Mouse (Mus musculus): ENCODE measurements around the gene Iffo1. TPM values are rescaled to one million over a fixed set of nuclear protein-coding genes. Genes with fewer than 3 reads are reported as not detected.

The Iffo1 gene
- 10 to 100 TPM; 13.0 to 17.8 TPM for total RNA-seq (2021)

DNA sequence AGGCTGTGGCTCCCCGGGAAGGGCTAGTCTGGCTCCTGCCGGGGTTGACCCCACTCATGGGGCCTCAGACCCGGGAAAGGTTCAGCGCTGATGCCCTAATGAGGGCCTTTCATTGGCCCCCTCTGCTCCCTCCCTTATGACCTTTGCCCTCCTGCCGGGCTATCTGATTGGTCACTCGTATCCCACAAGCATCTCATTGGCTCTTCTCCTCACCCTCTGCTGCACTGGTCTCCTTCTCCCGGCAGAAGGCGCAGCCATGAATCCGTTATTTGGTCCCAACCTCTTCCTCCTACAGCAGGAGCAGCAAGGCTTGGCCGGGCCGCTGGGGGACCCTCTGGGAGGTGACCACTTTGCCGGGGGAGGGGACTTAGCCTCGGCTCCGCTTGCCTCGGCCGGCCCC lies at the start of gene Iffo1:
Gene Iffo1, plus strand, starts transcription at position 241 of the 400 bp plus-strand sequence.
- peak; percentile 93 to 94 for DNase-seq
- intact Hi-C loops (cut with DNase I): loop anchor here (5.0 kb wide), 2 partner anchors 127 to 207 kb away; no protein-coding TSS in a partner anchor

DNA sequence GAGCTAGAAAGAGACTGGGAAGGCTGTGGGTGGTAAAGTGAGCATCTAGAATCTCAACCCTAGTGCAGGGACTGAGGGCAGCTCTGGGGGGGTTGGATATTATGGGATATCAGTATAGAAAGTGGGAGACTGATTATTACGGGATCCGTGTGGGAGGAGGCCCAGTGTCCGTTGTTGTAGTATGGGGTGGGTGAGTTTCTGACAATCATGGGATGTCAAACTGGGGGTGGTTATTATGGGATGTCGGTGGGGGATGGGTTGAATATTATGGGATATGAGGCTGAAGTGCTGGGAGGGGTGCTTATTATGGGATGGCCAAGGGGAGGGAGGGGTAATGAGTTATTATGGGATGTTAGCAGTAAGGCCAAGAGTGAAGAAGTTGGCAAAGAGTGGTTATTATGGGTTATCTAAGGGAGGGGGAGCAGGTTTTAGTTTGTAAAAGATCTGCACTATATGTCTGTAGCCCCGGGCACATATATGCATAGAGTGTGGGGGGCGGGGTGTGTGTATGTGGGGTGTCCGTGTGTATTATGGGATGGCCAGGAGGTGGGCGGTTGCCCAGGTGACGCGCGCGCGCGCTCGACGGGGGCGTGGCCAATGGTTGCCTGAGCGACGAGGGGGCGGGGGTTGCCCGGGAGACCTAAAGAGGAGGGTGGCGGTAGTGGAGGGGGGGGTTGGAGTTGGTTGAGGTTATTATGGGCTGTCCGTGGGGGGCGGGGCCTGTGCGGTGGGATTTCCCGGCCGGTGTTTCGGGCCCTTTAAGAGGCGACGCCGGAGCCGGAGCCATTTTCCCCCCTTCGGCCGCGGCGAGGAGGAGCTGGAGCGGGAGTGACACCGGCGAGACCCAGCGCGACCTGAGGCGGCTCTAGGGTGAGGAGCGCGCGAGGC lies 49.4 kb upstream of the Iffo1 start, which contains the start of gene Chd4:
Gene Chd4, plus strand, starts transcription at position 591 of the 888 bp plus-strand sequence.
- intact Hi-C loops (cut with DNase I): loop anchor here (2.0 to 5.0 kb wide), 2 partner anchors 35 to 97 kb away; partner anchors contain the start of genes Mrpl51, Ncapd2 and Nop2
- peak; percentile 93 to 94 for DNase-seq

DNA sequence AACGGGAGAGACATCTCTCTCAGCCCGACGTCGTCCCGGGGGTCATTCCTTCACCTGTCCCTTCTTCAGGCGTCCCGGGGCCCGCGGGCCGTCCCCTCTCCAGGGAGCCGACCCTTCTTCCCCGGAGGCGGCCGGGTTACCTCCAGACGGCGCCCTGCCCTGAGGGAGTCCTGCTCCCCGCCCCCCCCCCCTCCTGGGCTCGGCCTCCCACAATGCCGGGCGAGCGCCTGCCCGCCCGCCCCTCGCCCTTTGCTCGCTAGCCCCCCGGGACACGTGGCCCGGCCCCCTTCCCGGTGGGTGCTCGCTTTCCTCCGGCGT lies 48.8 kb upstream of the Iffo1 start:
- no peak for DNase-seq
- intact Hi-C loops (cut with DNase I): loop anchor here (2.0 to 5.0 kb wide), 2 partner anchors 35 to 96 kb away; partner anchors contain the start of genes Mrpl51, Ncapd2 and Nop2

DNA sequence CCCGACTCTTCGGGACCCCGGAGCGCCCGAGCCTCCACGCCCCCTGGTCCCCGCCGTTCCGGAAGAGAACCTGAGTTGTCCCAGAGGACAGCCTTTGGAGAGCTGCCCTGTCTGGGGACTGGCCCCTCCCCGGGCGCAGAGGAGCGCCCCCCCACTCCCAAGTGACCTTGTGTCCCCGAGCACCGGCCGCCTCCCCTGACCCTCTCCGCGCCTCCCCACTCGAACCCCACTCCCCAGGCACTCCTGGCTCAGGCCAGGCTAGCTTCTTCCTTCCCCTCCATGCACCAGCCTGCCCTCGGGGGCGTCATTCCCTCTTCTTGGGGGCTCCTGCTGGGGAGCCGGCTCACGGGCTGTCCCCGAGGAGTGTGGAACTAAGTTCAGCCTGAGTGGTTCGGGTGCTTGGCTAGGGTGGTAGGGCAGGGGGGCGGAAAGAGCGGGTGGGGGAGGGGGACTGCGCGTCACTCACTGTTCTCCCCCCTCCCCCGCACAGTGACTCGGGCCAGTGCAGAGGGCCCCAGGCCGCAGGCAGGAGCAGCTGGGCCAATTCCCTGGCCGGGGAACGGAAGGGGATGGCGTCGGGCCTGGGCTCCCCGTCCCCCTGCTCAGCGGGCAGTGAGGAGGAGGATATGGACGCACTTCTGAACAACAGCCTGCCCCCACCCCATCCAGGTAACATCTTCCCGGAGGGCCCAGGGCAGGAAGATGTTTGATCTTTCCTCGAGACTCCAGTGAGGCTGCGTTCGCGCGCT lies 48.3 kb upstream of the Iffo1 start:
- intact Hi-C loops (cut with DNase I): loop anchor here (2.0 to 5.0 kb wide), 2 partner anchors 34 to 96 kb away; partner anchors contain the start of genes Mrpl51, Ncapd2 and Nop2
- peak; percentile 77 to 78 for DNase-seq

DNA sequence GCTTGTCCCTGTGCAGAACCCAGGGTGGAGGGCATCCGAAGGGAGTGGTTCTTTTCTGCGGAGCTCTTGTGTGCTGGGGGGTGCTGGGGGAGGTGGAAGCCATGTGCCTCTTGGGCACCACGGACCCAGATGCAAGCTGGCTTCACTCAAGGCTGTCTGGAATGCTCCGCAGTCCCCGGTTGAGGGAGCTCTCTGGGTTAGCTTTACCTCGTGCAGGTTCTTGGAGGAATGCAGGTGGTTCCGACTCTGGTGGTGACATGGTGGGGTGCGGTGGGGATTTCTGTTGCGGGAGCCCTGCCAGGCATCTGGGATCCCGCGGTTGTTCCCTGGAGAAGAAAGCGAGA lies 47.7 kb upstream of the Iffo1 start:
- intact Hi-C loops (cut with DNase I): loop anchor here (2.0 to 5.0 kb wide), 2 partner anchors 33 to 95 kb away; partner anchors contain the start of genes Mrpl51, Ncapd2 and Nop2
- DNase-seq: no peak

DNA sequence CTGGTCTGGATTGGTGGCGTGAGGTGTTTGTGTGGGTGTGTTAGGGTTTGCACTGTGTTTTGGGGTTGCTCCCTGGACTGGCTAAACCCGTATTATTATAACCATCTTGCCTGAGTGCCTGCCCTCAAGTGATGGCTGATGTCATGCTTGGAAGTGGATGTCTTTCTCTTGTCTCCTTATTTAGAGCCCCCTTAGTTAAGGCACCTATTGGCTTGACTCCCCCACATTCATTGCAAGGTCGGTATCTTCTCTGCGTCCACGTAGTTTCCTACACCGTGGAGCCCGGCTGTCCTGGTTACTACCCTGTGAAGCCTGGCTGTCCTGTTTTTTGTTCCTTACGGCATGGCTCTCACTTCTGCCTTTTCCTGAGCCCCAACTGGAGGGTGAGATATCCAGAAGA lies 47.1 kb upstream of the Iffo1 start:
- no peak for DNase-seq
- intact Hi-C loops (cut with DNase I): loop anchor here (2.0 to 5.0 kb wide), 2 partner anchors 33 to 94 kb away; partner anchors contain the start of genes Mrpl51, Ncapd2 and Nop2

DNA sequence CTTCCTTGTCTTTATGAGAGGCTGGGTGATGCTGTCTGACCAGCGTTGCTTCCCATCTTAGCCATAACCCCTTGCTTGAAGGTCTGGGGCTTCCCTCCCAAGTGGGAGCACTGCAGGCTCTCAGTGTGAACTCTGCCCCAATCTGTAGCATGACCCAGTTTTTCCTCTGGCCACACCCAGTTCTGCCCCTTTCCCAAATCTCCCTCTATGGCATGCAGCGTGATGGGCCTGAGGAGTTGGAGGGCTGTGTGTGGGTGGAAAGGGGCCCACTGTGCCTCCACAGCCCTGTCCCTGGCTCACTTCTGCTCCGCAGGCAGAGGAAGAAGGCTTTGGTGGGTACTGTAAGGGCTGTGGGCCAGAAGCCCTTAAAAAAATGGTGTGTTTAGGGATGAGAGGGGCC lies 46.5 kb upstream of the Iffo1 start:
- peak in 1 of 2 experiments; percentile 32 for DNase-seq
- intact Hi-C loops (cut with DNase I): loop anchor here (5.0 kb wide), 1 partner anchor 94 kb away; the partner anchor contains the start of genes Mrpl51 and Ncapd2

DNA sequence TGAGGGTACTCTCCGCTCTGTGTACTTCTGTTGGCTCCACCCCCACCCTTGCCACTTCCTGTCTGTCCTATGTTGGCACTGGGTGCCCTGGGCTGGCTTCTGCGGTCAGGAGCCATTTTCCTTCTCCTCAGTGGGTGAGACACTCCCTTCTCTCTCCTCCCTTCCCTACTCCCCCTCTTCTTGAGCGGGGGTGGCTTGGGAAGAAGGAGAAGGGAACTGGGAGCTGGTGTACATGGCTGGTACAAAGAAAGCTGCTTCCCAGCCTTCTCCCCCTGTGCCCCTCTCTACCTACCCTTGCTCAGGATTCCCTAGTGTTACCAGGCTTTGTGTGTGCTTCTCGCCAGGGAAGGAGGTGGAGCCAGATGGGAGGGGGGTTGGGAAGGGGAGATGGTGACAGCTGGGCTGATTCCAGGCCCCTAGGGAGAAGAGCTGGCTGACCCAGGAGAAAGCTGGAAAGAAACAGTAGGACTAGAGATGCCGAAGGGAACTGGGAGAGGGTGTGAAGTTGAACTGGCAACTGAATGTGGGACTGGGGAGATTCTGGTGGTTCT lies 45.5 kb upstream of the Iffo1 start:
- peak; percentile 59 to 68 for DNase-seq
- intact Hi-C loops (cut with DNase I): loop anchor here (5.0 kb wide), 1 partner anchor 93 kb away; the partner anchor contains the start of genes Mrpl51 and Ncapd2

DNA sequence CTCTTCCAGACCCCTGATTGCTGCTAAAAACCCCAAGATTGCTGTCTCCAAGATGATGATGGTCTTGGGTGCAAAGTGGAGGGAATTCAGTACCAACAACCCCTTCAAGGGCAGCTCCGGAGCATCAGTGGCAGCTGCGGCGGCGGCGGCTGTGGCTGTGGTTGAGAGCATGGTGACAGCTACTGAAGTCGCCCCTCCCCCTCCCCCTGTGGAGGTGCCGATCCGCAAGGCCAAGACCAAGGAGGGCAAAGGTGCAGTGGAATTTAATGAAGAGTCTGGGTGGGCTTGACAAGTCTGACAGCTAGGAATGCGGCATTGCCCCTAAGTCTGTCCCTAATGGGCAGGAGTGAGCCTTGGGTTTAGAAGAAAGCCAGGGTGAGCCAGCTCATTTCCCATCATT lies 43.6 kb upstream of the Iffo1 start:
- no peak for DNase-seq
- intact Hi-C loops (cut with DNase I): no loop called here

DNA sequence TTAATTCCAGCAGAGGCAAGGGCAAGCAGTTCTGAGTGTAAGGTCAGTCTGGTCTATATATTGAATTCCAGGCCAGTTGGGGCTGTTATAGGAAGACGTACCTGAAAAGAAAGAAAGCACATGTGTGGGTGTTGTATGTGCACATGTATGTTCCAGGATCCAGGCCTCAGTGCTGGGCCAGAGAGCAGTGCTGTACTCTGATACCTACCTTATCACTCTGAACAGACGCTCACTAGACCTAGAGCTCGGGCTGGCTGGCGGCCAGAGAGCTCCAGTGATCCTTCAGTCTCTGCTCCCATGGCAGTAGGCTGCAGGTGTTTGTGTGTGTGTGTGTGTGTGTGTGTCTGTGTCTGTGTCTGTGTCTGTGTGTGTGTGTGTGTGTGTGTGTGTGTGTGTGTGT lies 40.8 kb upstream of the Iffo1 start:
- DNase-seq: peak in 1 of 2 experiments; percentile 24
- intact Hi-C loops (cut with DNase I): no loop called here

DNA sequence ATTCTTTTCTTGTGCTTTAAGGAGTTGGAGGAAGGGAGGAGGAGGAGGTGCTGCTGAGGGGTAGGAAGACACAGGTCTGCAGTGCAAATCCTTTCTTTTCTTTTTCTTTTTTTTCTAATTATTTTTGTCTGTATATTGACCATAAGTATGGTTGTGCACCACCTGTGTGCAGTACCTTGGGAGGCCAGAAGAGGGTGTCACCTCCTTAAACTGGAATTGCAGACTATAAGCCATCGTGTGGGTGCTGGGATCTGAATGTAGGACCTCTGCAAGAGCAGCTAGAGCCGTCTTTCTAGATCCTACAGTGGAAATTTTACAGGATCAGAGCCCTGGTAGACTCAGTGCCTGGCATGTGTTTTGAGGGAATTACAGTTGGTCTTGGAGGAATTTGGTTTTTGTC lies 37.3 kb upstream of the Iffo1 start:
- no peak for DNase-seq
- intact Hi-C loops (cut with DNase I): no loop called here

DNA sequence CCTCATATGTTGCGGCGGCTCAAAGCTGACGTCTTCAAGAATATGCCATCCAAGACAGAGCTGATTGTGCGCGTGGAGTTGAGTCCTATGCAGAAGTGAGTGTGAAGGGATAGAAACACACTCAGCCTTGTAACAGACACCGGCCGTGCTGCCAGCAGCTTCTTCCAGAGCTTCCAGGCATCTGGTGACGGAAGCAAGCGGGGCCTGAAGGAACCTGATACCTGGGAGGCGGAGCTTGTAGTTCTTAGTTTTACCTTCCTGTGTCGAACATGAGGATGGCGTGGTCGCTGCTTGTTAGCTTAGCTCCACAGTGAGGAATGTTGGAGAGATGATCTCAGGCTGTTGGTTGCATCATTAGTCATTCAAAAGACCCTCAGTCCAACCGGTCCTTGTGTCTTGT lies 35.7 kb upstream of the Iffo1 start:
- intact Hi-C loops (cut with DNase I): no loop called here
- DNase-seq: no peak

DNA sequence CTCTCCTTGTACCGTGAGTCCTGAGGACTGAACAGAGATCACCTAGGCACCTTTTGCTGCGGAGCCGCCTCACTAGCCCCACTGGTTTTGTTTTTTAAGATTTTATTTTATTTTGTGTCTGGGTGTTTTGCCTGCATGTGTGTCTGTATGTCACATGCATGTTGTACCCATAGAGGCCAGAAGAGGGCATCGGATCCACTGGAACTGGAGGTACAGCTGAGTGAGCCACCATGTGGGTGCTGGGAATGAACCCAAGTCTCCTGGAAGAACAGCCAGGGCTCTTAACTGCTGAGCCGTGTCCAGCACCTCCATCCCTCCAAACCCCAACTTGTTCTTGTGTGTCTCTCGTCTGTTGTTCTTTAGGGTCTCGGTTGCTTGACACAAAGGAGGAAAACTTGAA lies 34.1 kb upstream of the Iffo1 start:
- intact Hi-C loops (cut with DNase I): loop anchor here (5.0 kb wide), 1 partner anchor 76 kb away; no protein-coding TSS in a partner anchor
- DNase-seq: peak; percentile 46 to 67

DNA sequence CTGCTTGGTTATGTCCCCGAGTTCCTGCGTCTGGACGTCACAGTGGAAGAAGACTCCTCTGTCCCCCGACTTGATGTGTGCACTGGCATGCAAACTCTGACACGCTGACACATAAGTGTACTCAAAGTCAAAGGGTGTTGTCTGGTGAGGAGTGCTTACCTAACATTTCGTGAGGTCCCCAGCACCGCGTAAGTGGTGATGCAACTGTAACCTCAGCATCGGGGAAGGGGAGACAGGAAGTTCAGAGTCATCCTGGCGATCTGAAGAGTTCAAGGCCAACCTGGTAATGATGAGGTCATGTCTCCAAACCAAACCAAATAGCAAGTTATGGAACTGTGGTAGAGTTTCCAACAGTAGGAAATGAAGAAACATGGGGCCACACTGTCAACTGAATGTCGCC lies 32.5 kb upstream of the Iffo1 start:
- intact Hi-C loops (cut with DNase I): loop anchor here (5.0 kb wide), 1 partner anchor 75 kb away; no protein-coding TSS in a partner anchor
- no peak for DNase-seq

DNA sequence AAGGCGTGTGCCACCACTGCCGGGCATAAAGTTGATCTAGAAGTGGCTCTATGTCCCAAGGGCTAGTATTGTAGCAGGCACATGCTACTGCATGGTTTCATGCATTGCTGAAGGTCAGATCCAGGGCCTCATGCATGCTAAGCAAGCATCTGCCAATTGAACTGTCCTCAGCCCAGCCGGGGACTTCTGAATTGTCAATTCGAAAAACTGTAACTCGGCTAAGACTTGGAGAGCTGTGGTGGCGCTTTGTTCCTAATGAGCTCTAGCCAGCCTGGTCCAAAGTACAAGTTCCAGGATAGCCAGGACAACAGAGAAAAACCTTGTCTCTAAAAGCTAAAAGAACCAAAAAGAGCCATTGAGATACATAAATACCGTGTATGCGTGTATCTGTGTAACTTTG lies 25.7 kb upstream of the Iffo1 start:
- no peak for DNase-seq
- intact Hi-C loops (cut with DNase I): no loop called here

DNA sequence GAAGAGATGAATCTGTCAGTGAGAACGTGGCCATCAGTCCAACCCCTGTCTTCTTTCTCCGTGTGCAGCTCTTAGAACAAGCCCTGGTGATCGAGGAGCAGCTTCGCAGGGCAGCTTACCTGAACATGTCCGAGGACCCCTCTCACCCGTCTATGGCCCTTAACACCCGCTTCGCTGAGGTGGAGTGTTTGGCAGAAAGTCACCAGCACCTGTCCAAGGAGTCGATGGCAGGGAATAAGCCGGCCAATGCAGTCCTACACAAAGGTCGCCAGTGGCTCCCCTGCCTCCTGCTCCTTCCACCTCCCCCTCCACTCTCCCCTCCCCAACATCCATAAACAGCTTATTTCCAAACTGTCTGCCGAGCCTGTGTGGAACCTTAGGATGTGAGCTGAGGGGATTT lies 16.3 kb upstream of the Iffo1 start:
- DNase-seq: no peak
- intact Hi-C loops (cut with DNase I): no loop called here

DNA sequence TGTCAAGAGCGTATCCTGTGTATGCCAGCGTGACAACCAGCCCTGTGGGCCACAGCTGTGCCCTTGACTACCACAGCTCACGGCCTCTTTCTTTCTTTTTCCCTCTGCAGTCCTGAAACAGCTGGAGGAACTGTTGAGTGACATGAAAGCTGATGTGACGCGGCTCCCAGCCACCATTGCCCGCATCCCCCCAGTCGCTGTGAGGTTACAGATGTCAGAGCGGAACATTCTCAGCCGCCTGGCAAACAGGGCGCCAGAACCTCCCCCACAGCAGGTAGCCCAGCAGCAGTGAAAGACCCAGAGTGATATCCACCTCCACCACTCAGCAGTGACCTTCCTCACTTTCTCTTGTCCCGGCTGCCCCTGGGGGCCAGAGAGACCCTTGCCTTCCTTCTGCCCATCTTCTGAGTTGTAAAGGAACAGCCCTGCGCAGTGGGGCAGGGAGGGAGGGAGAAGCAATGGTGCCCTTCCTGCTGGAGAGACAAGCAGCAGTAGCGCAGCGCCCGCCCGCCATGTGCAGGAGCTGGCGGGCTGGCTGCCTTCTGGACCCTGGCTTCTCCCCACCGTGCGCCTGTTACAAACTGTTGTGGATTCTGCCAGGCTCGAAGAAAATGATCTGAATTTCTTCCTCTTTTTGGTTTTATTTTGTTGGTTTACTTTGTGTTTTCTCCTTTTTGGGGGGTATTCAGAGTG lies 15.2 kb upstream of the Iffo1 start:
- intact Hi-C loops (cut with DNase I): loop anchor here (2.0 kb wide), 1 partner anchor 33 kb away; no protein-coding TSS in a partner anchor
- no peak for DNase-seq

DNA sequence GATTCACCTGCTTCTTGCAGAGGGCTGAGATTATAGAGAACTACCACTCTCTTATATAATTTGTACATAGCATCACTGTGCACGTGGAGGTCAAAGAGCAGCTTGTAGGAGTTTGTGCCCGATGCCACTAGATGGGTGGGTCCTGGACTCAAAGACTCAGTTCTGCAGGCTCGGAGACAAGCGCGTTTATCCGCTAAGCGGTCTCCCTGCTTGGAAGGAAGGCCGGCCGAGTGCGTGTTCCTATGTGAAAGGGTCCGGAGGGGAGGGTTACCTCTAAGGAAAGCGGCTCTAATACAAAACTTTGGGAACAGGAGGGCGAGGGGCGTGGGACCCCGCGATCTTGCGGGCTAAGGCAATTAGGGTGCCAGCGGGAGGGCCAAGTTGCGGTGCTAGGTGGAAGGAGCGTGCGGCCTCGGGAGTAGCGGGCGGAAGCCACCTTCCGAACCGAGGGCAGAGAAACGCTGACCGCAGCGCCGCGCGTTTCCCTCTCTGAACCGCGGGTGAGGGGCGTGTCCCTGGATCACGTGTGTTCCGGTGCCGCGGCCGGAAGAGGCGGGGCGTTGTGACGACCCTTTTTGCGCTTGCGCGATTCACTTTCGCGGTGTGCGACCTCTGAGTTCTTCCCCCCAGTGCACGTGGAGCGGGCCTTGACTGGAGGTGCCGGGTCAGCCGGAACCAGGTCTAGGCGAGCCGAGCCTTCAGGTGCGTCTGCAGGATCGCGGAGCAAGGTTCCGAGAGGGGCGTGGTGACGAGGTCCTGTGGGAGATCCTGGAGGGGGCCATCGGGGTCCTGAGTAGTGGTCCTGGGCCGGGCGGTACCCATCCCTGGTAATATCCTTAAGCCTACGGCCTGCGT lies 13.5 kb upstream of the Iffo1 start, which contains the start of gene Nop2:
Gene Nop2, plus strand, starts transcription at position 608 of the 855 bp plus-strand sequence.
- intact Hi-C loops (cut with DNase I): loop anchor here (2.0 kb wide), 1 partner anchor 35 kb away; no protein-coding TSS in a partner anchor
- peak; percentile 90 to 91 for DNase-seq

DNA sequence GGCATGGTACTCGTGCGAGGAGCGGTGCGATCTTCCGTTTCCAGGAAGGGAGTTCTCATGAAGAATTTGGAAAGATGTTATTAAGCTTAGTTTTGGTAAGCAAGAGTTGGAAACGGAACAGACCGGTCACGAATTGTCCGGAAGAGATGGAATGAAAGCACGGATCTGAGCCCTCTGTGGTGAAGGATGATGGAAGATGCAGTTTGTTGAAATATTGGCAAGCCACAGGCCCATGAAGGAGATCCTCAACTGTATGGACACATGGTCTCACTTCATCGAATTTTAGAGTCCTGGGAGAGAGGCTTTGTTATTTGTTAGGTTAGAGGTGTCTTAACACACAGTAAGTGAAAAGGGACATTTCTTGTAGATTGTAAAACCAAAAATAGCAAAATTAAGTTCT lies 12.6 kb upstream of the Iffo1 start:
- intact Hi-C loops (cut with DNase I): no loop called here
- DNase-seq: no peak
